Mouse (Mus musculus): ENCODE data around the gene Cdkn1a.
"Not testable (repeated sequence)": the region's sequence is repeated elsewhere in the genome, so short reads cannot be mapped to it uniquely, and the experiment has no call there.

The Cdkn1a gene

DNA sequence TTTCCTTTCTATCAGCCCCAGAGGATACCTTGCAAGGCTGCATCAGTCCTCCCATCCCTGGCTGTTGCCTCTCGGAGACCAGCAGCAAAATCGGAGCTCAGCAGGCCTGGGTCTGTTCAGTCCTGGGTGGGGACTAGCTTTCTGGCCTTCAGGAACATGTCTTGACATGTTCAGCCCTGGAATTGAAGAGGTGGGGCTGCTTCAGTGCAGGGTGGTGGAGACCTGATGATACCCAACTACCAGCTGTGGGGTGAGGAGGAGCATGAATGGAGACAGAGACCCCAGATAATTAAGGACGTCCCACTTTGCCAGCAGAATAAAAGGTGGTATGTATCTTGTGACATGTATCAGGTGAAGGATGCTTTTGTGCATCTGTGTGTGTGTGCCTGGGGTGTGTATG lies at the start of gene Cdkn1a:
Gene Cdkn1a, plus strand, starts transcription at position 201 of the 400 bp plus-strand sequence.
- no peak for DNase-seq

- not testable (repeated sequence) for DNase-seq
Observed at GRCm38 (mm10) chr17:29041632-29042031, 49.1 kb upstream of the Cdkn1a start.

DNA sequence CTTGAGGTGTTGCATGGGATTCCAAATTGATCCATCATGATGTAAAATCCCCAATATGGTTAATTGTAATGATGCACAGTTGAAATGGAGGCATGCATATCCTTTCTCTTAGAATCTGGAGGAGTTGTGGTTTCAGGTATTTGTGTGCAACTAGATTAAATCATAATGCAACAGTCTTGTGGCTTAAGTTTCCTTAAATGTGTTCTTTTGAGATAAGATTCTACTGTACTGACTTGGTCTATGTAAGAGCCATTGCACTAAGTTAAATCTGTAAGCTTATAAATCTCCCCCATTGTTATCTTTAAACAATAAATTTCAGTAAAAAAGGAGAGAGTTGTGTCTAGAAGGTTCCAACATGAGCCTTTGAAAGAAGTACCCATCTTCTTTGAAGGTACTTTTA lies 48.2 kb upstream of the Cdkn1a start:
- DNase-seq = no peak

- DNase-seq = no peak
Observed at GRCm38 (mm10) chr17:29043583-29043982, 47.2 kb upstream of the Cdkn1a start.

- no peak for DNase-seq
Observed at GRCm38 (mm10) chr17:29044146-29044924, 46.4 kb upstream of the Cdkn1a start.

DNA sequence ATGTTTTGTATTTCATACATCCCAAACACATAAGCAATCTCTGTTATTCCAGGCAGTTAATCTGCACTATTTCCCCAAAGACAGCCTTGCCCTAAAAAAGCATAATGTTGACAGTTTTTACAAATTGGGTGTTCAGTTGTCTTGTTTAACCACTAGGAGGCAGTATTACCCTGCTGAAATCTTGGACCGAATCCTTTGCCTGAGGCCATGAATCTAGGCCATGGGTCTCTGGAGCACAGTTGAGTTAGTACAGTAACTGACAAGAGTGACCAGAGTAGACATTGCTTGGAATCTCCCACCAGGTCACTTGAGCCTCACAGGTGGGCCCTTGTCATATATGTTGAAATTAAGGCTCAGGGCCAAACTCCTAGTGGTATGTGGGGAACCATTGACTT lies 45.9 kb upstream of the Cdkn1a start:
- DNase-seq = no peak

DNA sequence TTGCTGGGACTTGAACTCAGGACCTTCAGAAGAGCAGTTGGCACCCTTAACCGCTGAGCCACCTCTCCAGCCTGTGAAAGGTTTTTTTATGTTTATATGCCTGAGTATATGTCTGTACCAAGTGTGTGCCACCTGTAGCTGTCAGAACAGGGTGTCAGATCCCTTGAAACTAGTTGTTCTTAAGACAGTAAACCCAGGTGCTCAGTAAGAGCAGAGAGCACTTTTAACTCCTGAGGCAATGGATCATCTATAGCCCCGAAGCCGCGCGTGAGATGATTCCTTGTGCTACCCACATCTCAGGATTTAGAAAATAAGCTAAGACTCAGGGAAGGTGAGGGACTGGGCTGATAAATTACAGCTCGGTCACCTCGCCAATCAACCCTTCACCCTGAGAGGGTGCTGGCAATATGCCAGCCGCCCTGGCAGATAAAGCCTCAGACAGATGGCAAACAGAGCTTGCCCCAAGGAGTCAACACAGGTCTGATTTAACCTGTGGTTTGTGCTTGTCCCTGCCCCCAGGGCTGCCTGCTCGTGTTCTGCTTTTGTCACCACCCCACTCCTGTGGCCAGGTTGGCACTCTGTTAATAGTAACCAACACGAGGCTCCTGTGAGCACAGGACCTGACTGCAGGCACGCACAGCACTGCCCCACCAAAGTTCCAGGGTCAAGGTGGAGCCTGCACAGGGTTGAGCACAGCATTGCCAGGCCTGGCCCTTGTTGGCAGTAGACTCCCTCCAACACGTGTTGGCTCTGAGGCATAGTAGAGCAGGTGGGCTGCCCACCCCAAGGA lies 44.8 kb upstream of the Cdkn1a start:
- DNase-seq = peak; percentile 85

- DNase-seq = no peak
Observed at GRCm38 (mm10) chr17:29046863-29047262, 43.9 kb upstream of the Cdkn1a start.

GRCm38 (mm10) chr17:29047697-29048514 lies 42.9 kb upstream of the Cdkn1a start:
- no peak for DNase-seq

- peak; percentile 94 for DNase-seq
Observed at GRCm38 (mm10) chr17:29048748-29049507, 41.8 kb upstream of the Cdkn1a start.

GRCm38 (mm10) chr17:29049508-29049889 lies 41.3 kb upstream of the Cdkn1a start:
- no peak for DNase-seq

DNA sequence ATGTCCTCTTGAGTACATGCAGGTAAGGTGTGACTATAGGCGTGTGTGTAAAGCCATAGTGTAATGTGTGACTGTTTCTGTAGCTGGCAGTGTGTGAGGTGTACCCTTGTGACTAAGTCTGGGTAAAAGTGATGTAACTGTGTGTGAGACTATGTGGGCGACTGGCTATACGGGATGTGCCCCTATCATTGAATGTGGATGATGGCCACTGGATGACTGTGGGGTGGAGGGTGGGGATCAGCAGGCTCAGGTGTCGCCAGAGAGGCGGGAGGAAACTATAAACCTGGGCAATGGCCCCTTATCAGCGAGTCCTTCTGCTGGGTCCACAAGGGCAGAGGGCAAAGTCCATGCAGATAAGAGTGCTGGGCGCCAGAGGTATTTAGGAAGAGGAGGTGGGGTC lies 40.9 kb upstream of the Cdkn1a start:
- DNase-seq = no peak

DNA sequence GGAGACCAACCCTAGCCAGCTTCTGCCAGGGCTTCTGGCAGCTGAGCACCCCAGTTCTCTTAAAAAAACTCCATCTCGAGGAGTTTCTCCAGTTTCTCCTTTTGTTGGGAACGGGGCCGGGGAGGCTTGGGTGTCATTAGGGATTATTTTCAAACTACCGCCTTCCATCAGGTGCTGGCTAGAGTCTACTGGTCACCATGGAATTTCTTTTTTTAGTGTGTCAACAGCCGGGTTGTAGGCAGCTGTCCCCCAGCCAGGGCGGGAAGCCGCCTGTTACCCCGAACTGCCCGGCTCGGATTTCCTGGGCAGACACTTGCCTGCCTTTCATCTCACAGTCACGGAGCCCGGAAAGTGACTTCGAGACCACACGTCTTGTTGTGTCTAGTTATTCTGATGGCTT lies 40.0 kb upstream of the Cdkn1a start:
- no peak for DNase-seq

DNA sequence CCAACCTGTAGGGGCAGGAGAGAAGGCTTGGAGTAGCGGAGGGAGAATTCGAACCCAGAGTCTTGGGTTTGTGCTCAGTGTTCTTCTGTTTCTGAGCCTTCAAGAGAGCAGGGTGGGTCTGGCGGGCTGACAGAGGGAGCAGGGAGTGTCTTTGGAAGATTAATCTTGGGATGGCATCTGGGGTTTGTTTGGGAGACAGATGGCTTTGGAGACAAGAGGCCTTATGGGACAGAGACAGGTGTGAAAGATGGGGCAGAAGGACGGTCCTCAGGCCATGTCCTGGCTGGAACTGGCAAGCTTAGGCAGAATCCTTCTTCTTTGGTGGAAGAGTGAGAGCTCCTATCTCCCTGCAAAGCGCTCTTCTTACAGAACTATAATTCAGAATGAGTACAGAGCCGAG lies 37.7 kb upstream of the Cdkn1a start:
- DNase-seq = no peak

- DNase-seq = no peak
Observed at GRCm38 (mm10) chr17:29053841-29054240, 36.9 kb upstream of the Cdkn1a start.

DNA sequence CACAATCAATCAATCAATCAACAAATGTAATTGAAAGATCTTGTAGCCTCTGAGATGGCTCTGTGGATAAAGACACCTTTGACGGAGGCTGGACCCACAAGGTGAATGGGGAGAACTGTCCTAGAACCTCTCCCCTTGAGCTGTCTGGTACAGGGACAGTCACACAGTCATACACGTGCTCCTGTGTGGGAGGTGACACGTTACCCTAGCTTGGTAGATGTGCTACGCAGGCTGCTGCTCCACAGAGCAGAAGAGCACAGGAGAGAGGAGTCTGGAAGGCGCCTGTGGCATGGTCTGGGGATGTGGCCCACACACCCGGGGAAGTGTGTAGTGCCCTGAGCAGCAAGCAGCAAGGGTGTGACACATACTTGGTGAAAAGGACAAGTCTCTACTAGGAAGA lies 36.3 kb upstream of the Cdkn1a start:
- DNase-seq = no peak

DNA sequence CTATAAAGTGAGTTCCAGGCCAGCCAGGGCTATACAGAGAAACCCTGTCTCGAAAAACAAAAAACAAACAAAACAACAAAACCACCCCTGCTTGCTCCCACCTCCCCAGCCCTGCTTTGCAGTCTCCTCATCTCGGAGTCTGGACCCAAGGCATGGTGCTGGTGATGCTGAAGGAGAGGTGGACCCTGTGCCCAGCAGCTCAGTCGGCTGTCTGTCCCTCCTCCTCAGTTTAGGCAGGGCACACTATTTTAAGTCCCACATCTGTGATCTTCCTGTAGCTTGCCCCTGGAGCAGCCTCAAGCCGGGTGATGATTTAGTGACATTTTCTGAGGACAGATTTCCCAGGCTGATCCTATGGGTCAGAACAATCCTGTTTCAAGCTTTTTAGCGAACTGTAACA lies 35.2 kb upstream of the Cdkn1a start:
- DNase-seq = no peak

DNA sequence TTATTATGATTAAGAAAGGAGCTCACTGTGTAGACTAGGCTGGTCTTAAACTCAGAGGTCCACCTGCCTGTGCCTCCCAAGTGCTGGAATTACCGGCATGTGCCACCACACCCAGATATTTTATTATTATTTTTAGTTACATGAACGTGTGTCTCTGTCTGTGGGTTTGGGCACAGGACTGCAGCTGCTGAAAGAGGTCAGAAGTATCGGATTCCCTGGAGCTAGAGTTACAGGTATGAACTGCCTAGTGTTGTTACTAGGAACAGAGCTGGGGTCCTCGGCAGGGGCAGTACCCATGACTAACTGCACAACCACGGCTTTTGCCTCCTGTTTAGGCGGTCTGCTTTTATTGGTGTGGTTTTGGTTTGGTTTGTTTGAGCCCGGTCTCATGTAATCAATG lies 34.6 kb upstream of the Cdkn1a start:
- no peak for DNase-seq

- no peak for DNase-seq
Observed at GRCm38 (mm10) chr17:29056699-29057151, 34.1 kb upstream of the Cdkn1a start.

DNA sequence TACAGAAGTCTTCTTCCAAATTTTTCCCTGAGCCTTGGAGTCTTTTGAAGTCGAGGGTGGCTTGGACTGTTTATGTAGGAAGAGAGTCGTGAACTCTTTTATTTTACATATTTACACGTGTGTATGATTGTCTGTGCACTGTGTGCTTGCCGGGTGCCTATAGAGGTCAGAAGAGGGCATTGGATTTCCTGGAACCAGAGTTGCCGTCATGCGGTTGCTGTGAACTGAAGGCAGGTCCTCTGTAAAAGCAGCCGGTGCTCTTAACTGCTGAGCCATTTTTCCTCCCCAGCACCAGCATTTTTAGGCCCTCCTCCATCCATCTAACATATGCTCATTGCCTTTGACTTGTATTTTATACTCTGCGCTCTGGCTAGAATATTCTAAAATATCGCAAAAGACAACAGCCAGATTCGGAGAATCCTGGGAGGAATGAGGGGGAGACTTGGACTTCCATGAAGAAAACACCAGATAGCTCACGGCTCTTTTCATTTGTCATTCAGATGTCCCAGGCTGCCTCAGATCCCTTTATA lies 33.4 kb upstream of the Cdkn1a start:
- DNase-seq = no peak

DNA sequence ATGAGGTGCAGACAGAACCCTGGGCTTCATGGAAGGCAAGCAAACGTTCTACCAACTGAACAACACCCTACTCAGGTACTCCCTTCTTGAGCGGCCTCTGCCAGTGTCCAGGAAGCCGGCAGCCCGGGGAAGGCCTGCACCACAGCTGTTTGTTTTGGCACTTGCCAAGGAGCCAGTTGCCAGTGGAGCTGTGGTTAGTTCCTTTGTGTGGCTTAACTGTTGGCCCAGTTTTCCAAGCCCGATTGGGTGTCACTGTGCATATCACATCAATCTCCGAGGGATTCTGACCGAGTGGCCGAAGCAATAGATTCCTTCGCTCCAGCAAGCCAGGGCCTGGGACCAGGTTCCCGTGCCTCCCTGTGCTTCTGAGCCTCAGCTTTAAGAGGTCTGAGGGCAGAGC lies 32.8 kb upstream of the Cdkn1a start:
- DNase-seq = no peak

GRCm38 (mm10) chr17:29058487-29058886 lies 32.3 kb upstream of the Cdkn1a start:
- no peak for DNase-seq
